Mouse (Mus musculus) heart, embryonic 14.5 days (tissue): Measurements from ENCODE around the gene Tbck. TPM values are rescaled to one million over a fixed set of nuclear protein-coding genes. Genes with fewer than 3 reads are reported as not detected.
A peak's percentile ranks its signal among the peaks of the same experiment; 100 is the strongest.

Source experiments
- ATAC-seq: fragments of 200-750 bp; cut with Nextera tagmentation; 2 replicates; pipeline ENCODE4 v1.8.0; 2017; ENCODE audit warnings: low read depth, moderate TSS enrichment; ENCODE audit not compliant: insufficient number of reproducible peaks, insufficient read depth, low FRiP score
- H3K27ac ChIP-seq, 2 experiments: fragments of 200-500 bp in 1 of 2; fragments of 300-500 bp in 1 of 2; sonication (generic) in 1 of 2; replicated peaks in 1 of 2; 2 replicates each; pipeline ENCODE4 v1.5.1; 2012 to 2014; ENCODE audit warnings: low read depth in 2 of 2, low read length in 2 of 2, control low read depth in 1 of 2, mild to moderate bottlenecking in 1 of 2, mixed read lengths in 1 of 2; ENCODE audit not compliant: control insufficient read depth in 1 of 2, insufficient read depth in 1 of 2
- H3K27me3 ChIP-seq: fragments of 300-500 bp; sonication (generic); 2 replicates; pipeline ENCODE4 v1.6.1; 2014; ENCODE audit warnings: mild to moderate bottlenecking, low read length, control low read depth; ENCODE audit not compliant: control insufficient read depth, insufficient read depth
- H3K36me3 ChIP-seq: fragments of 300-500 bp; sonication (generic); 2 replicates; pipeline ENCODE4 v1.6.1; 2014; ENCODE audit warnings: mild to moderate bottlenecking, control low read depth, low read length, mixed read lengths; ENCODE audit not compliant: control insufficient read depth, insufficient read depth
- H3K4me1 ChIP-seq, 2 experiments: fragments of 200-500 bp in 1 of 2; fragments of 300-500 bp in 1 of 2; sonication (generic) in 1 of 2; 2 replicates each; pipeline ENCODE4 v1.6.1; 2012 to 2014; ENCODE audit warnings: low read length in 2 of 2, control low read depth in 1 of 2, mixed read lengths in 1 of 2; ENCODE audit not compliant: control insufficient read depth in 2 of 2, insufficient read depth in 2 of 2
- H3K4me2 ChIP-seq: fragments of 300-500 bp; sonication (generic); 2 replicates; pipeline ENCODE4 v1.6.1; 2014; ENCODE audit warnings: mild to moderate bottlenecking, low read length
- H3K4me3 ChIP-seq, 2 experiments: fragments of 200-500 bp in 1 of 2; fragments of 300-500 bp in 1 of 2; sonication (generic) in 1 of 2; 2 replicates each; pipeline ENCODE4 v1.5.1; 2012 to 2014; ENCODE audit warnings: low read length in 2 of 2, mild to moderate bottlenecking in 2 of 2, control low read depth in 1 of 2, low read depth in 1 of 2, moderate library complexity in 1 of 2; ENCODE audit not compliant: control insufficient read depth in 1 of 2, insufficient read depth in 1 of 2
- H3K9ac ChIP-seq: fragments of 300-500 bp; sonication (generic); 2 replicates; pipeline ENCODE4 v1.6.1; 2014; ENCODE audit warnings: mild to moderate bottlenecking, low read length
- H3K9me3 ChIP-seq: fragments of 300-500 bp; sonication (generic); 2 replicates; pipeline ENCODE4 v1.6.1; 2016; ENCODE audit warnings: low read length, control low read depth; ENCODE audit not compliant: control insufficient read depth
- WGBS: fragments of 180-500 bp; shearing (Covaris S2); extraction: QIAGEN DNeasy Blood & Tissue Kit; methylation state at CpG from one replicate; pipeline ENCODE4 v1.1.7; 2014; 5-methylcytosine and 5-hydroxymethylcytosine counted together
- polyA plus RNA-seq: library from polyadenylated mRNA; unstranded; fragments of >200 nt; fragmentation: Nextera tagmentation; extraction: Ambion mirVana; gene quantifications from 2 replicates; pipeline ENCODE4 v1.2.1, GENCODE M21; 2014

Gene Tbck
- polyA plus RNA-seq, 1 experiment from 2014 or later: 15.9 TPM

GRCm38 (mm10) chr3:132724326-132724725 is 40.4 kb downstream of the Tbck start:
- Histone ChIP-seq H3K4me2 (no peak overlapping the region), H3K9me3 (no peaks in the 10 kb centered on the region), H3K4me3 (no peak overlapping the region), H3K36me3 (peaks cover 64% of the 10 kb centered on the region), H3K27me3 (no peaks in the 10 kb centered on the region), H3K4me1 (no peaks in the 10 kb centered on the region), H3K9ac (no peak overlapping the region), H3K27ac (no peak overlapping the region)
- no peak for ATAC-seq
- WGBS: 91% methylated on average over 3 of the region's 3 CpGs

GRCm38 (mm10) chr3:132744287-132745146 is 60.6 kb downstream of the Tbck start:
- Histone ChIP-seq H3K4me2 (no peak overlapping the region), H3K9ac (no peak overlapping the region)

GRCm38 (mm10) chr3:132747036-132747435 is 63.1 kb downstream of the Tbck start:
- Histone ChIP-seq H3K36me3 (peaks cover 11% of the 10 kb centered on the region; the same call in 1 of the 2 replicates), H3K27ac (no peak overlapping the region), H3K9me3 (no peaks in the 10 kb centered on the region), H3K4me1 (peaks cover 5 to 10% of the 10 kb centered on the region in 2 experiments), H3K4me3 (no peak overlapping the region), H3K4me2 (no peak overlapping the region), H3K27me3 (no peaks in the 10 kb centered on the region), H3K9ac (no peak overlapping the region)
- 0 out of 2 replicates have a peak, but pooled peaks have one; percentile 64 for ATAC-seq
- 9% methylated on average over 3 of the region's 3 CpGs for WGBS

More at GRCm38 (mm10) chr3:132744287-132745146, 60.6 kb downstream of the Tbck start:
- Histone ChIP-seq H3K4me1 (peaks cover 5 to 10% of the 10 kb centered on the region in 2 experiments), H3K9me3 (no peaks in the 10 kb centered on the region), H3K27me3 (no peaks in the 10 kb centered on the region), H3K4me3 (no peak overlapping the region), H3K36me3 (peaks cover 11% of the 10 kb centered on the region; the same call in 1 of the 2 replicates), H3K27ac (no peak overlapping the region)
- 76% methylated on average over 10 of the region's 10 CpGs for WGBS
- no peak for ATAC-seq

- no peak overlapping the region; a peak in 1 of 4 replicates for H3K27ac ChIP-seq
- 0 out of 2 replicates have a peak overlapping the region, but pooled peaks have one; percentile 3 for H3K9ac ChIP-seq
- no peak overlapping the region for H3K4me3 ChIP-seq
- H3K4me1 ChIP-seq: peaks cover 5 to 10% of the 10 kb centered on the region in 2 experiments
- 0 out of 2 replicates have a peak, but pooled peaks have one; percentile 39 for ATAC-seq
- H3K27me3 ChIP-seq: no peaks in the 10 kb centered on the region
- peaks cover 10% of the 10 kb centered on the region for H3K36me3 ChIP-seq
- peak overlapping the region; percentile 29 for H3K4me2 ChIP-seq
- WGBS: 5% methylated on average over 14 of the region's 14 CpGs
- H3K9me3 ChIP-seq: no peaks in the 10 kb centered on the region
Measured at GRCm38 (mm10) chr3:132747766-132748165, 63.8 kb downstream of the Tbck start.

DNA sequence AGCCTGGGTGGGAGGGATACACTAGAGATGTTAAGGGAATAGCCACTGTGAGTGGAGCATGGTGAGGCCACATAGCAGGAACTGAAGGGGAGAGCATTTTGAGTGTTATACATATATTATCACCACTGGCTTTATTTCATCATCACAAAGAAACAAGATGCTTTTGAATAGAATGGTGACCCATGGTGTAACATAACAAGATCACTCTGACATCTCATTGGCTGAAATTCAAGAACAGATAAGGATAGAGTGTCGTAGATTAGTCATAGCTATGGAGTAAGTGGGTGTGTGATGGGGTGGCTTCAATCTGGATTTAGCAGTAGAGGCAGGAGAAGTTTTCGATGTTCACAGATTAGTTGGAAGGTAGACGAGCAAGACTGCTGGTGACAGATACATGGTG is 64.8 kb downstream of the Tbck start:
- Histone ChIP-seq H3K27me3 (no peaks in the 10 kb centered on the region), H3K36me3 (peaks cover 14% of the 10 kb centered on the region), H3K27ac (no peak overlapping the region), H3K9ac (no peak overlapping the region), H3K9me3 (no peaks in the 10 kb centered on the region), H3K4me2 (no peak overlapping the region), H3K4me1 (peaks cover 5 to 10% of the 10 kb centered on the region in 2 experiments), H3K4me3 (no peak overlapping the region)
- WGBS: 55% methylated on average over 3 of the region's 3 CpGs
- no peak for ATAC-seq

DNA sequence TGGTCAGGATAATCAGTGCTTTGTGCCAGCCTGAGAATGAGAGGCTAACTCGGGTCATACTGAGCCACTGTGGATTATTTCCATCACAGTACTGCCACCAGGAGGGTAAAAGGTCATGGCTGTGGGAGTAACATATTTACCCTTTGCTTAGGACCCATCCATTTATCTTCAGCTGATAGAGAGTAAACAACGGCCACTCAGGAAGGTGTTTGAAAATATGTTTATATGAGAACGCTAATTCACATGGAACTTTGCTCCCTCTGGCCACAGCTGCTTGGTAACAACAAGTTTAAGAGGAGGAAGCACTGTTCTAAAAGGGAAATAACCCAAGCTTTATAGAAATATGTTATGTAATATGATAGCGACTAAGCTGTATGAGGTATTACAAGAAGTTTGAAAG is 68.8 kb downstream of the Tbck start:
- Histone ChIP-seq H3K9ac (no peak overlapping the region), H3K9me3 (no peaks in the 10 kb centered on the region), H3K27me3 (no peaks in the 10 kb centered on the region), H3K4me3 (no peak overlapping the region), H3K27ac (no peak overlapping the region), H3K36me3 (peaks cover 39% of the 10 kb centered on the region), H3K4me2 (no peak overlapping the region), H3K4me1 (peaks cover 4 to 5% of the 10 kb centered on the region in 2 experiments; a peak in 3 of 4 replicates)
- ATAC-seq: no peak
- WGBS: 82% methylated on average over 4 of the region's 4 CpGs

DNA sequence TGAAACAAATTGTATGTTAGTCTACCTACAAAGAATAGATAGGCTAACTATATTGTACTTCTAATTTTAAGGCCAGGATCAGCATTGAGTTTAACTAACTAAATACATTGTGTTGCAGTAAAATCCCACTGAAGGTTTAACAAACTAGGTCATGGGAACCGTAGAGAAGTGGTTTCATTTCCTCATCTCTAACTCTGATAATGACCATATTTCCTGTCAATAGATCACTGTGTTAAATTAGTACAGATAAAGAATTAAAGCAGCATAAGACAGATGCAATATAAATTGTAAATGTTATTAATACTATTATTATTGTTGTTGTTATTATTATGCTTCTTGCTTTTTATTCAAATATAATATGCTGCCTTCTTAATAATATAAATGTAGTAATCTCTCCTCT is 72.3 kb downstream of the Tbck start:
- Histone ChIP-seq H3K4me1 (no peaks in the 10 kb centered on the region), H3K36me3 (peaks cover 39% of the 10 kb centered on the region), H3K9ac (no peak overlapping the region), H3K27ac (no peak overlapping the region), H3K27me3 (no peaks in the 10 kb centered on the region), H3K9me3 (no peaks in the 10 kb centered on the region), H3K4me2 (no peak overlapping the region), H3K4me3 (no peak overlapping the region)
- WGBS: 64% methylated on average over 1 of the region's 1 CpGs
- no peak for ATAC-seq
